ENCODE assay signal across 12 mouse cellular contexts in the genomic region with DNA sequence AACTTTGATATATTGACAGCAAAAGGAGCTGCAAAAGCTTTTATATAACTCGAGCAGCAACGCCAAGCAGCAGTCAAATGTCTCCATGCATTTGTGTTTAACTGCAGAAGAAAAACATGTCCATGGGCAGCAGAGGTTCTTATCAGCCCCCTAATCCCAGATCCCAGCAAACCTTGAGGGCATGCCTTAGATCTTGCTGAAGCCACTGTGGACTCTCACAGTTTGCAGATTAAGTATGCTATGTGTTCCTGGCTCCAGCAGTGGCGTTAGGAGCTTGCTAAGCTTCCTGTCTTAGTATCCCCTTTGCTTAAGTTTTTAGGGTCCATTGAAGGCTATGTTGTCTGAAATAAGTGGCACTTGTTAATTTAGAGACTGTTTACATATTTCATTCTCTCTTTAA. TPM values are rescaled to one million over a fixed set of nuclear protein-coding genes. Genes with fewer than 3 reads are reported as not detected.
A peak's percentile ranks its signal among the peaks of the same experiment; 100 is the strongest.
DNase-seq lines count a peak whose midpoint lies in the region; ATAC-seq and TF ChIP-seq lines count a peak whose summit lies in the region.
"Had no signal": no experiment of that assay in that cellular context is flagged by ENCODE, and none has a peak within 500 bp of the region (broad histone marks: within the 10 kb centered on the region; RNA-seq: fewer than 3 reads in every experiment).

No protein-coding gene starts in this region.

- no peak overlapping the region for H3K27ac ChIP-seq in lung, embryonic 14.5 days (ENCODE audit: low read depth)
- H3K27ac ChIP-seq in embryonic facial prominence, embryonic 14.5 days (replicated peaks; ENCODE audit: low read depth, low read length), result no peak overlapping the region
- no peak overlapping the region for H3K27ac ChIP-seq in intestine, embryonic 16.5 days (ENCODE audit: low read length)

- peak; percentile 47 for DNase-seq in lung, embryonic 14.5 days
- no peak for DNase-seq in lung, postnatal 14 days
- no peak for DNase-seq in embryonic facial prominence, embryonic 14.5 days (ENCODE audit: low spot score)
- DNase-seq in spleen, postnatal 14 days (ENCODE audit: low spot score in 2 of 2), result no peak
- no peak for DNase-seq in right cerebral cortex, adult 2 months (ENCODE audit: low spot score in 2 of 2)
- no peak for DNase-seq in spleen, adult 12 weeks (ENCODE audit: low spot score)
- DNase-seq: gastrocnemius, postnatal 36 days; kidney, postnatal 36 days; left cerebral cortex, postnatal 4 days; lung, postnatal 36 days had no signal

- H3K4me1 ChIP-seq in lung, embryonic 14.5 days (ENCODE audit: insufficient read depth), result peaks cover 8% of the 10 kb centered on the region
- peaks cover 28% of the 10 kb centered on the region for H3K4me1 ChIP-seq in embryonic facial prominence, embryonic 14.5 days (ENCODE audit: control insufficient read depth, insufficient read depth, low read length)
- H3K4me1 ChIP-seq in intestine, embryonic 16.5 days (ENCODE audit: control insufficient read depth, insufficient read depth, low read length), result peaks cover 3% of the 10 kb centered on the region; the same call in 1 of the 2 replicates

- no peak overlapping the region for H3ac ChIP-seq in myocyte (ENCODE audit: control insufficient read depth, insufficient read length)

- no peaks in the 10 kb centered on the region for H3K9me3 ChIP-seq in lung, embryonic 14.5 days (ENCODE audit: low read depth, low read length)
- H3K9me3 ChIP-seq in embryonic facial prominence, embryonic 14.5 days (ENCODE audit: control insufficient read depth, low read length), result no peaks in the 10 kb centered on the region
- no peaks in the 10 kb centered on the region for H3K9me3 ChIP-seq in intestine, embryonic 16.5 days (ENCODE audit: control insufficient read depth, low read length)

- H3K27me3 ChIP-seq in lung, embryonic 14.5 days (ENCODE audit: insufficient read depth, low read length), result no peaks in the 10 kb centered on the region
- H3K27me3 ChIP-seq in embryonic facial prominence, embryonic 14.5 days (replicated peaks; ENCODE audit: control insufficient read depth, insufficient read depth, low read length), result no peaks in the 10 kb centered on the region
- H3K27me3 ChIP-seq in intestine, embryonic 16.5 days (replicated peaks; ENCODE audit: control insufficient read depth, insufficient read depth, low read length), result peaks cover 22% of the 10 kb centered on the region
- H3K27me3 ChIP-seq in myocyte (ENCODE audit: control insufficient read depth, insufficient read depth, insufficient read length), result no peaks in the 10 kb centered on the region

- H3K79me2 ChIP-seq in myocyte (ENCODE audit: control insufficient read depth, insufficient read depth), result peaks cover 79% of the 10 kb centered on the region

- H3K4me3 ChIP-seq in lung, embryonic 14.5 days (ENCODE audit: low read depth, low read length), result no peak overlapping the region
- peak overlapping the region; percentile 96; the same call in 1 of the 2 replicates for H3K4me3 ChIP-seq in embryonic facial prominence, embryonic 14.5 days (ENCODE audit: low read depth, low read length)
- H3K4me3 ChIP-seq in intestine, embryonic 16.5 days (ENCODE audit: low read length), result no peak overlapping the region
- no peak overlapping the region for H3K4me3 ChIP-seq in myocyte

- H3K9ac ChIP-seq in lung, embryonic 14.5 days, result 0 out of 2 replicates have a peak overlapping the region, but pooled peaks have one; percentile 17
- 0 out of 2 replicates have a peak overlapping the region, but pooled peaks have one; percentile 35 for H3K9ac ChIP-seq in embryonic facial prominence, embryonic 14.5 days (ENCODE audit: low read depth, low read length)
- no peak overlapping the region for H3K9ac ChIP-seq in intestine, embryonic 16.5 days (ENCODE audit: low read depth, low read length)

- no peak for TF ChIP-seq CTCF in lung, embryonic 14.5 days (IDR thresholded peaks at IDR 0.05; ENCODE audit: low read depth)

- no peak for ATAC-seq in lung, embryonic 14.5 days (ENCODE audit: insufficient read depth)
- no peak for ATAC-seq in embryonic facial prominence, embryonic 14.5 days (ENCODE audit: low read depth)
- no peak for ATAC-seq in intestine, embryonic 16.5 days

- WGBS in lung, embryonic 14.5 days, result 30% methylated on average over 3 of the region's 3 CpGs
- WGBS in embryonic facial prominence, embryonic 14.5 days, result 32% methylated on average over 3 of the region's 3 CpGs
- WGBS in intestine, embryonic 16.5 days, result 43% methylated on average over 3 of the region's 3 CpGs

- H3K36me3 ChIP-seq in lung, embryonic 14.5 days (ENCODE audit: insufficient read depth), result no peaks in the 10 kb centered on the region
- H3K36me3 ChIP-seq in embryonic facial prominence, embryonic 14.5 days (ENCODE audit: control insufficient read depth, insufficient read depth, low read length), result no peaks in the 10 kb centered on the region
- no peaks in the 10 kb centered on the region for H3K36me3 ChIP-seq in intestine, embryonic 16.5 days (ENCODE audit: control insufficient read depth, insufficient read depth, low read length)
- no peaks in the 10 kb centered on the region for H3K36me3 ChIP-seq in myocyte (ENCODE audit: control insufficient read depth, insufficient read depth)

- H3K4me2 ChIP-seq in lung, embryonic 14.5 days, result peak overlapping the region; percentile 65
- peak overlapping the region; percentile 57 for H3K4me2 ChIP-seq in embryonic facial prominence, embryonic 14.5 days (ENCODE audit: low read depth, low read length)
- H3K4me2 ChIP-seq in intestine, embryonic 16.5 days (ENCODE audit: low read depth, low read length), result peak overlapping the region; percentile 7; the same call in 1 of the 2 replicates
- H3K4me2 ChIP-seq in myocyte (ENCODE audit: low read depth), result peak overlapping the region; percentile 68

- no peak for TF ChIP-seq POLR2A in myocyte (IDR thresholded peaks at IDR 0.05; ENCODE audit: insufficient read length, low read depth)

TF ChIP-seq in myocyte, 11 proteins besides CTCF, POLR2A, EP300 and RAD21:
- TF ChIP-seq MAX (IDR thresholded peaks at IDR 0.05; ENCODE audit: low read depth), result no peak
- no peak for TF ChIP-seq TCF3 (IDR thresholded peaks at IDR 0.05; ENCODE audit: insufficient read length, low read depth)
- TF ChIP-seq E2F4 (IDR thresholded peaks at IDR 0.05; ENCODE audit: insufficient read depth), result no peak
- no peak for TF ChIP-seq TCF12 (IDR thresholded peaks at IDR 0.05; ENCODE audit: insufficient read depth, poor library complexity, severe bottlenecking)
- no peak for TF ChIP-seq POLR2AphosphoS2 (IDR thresholded peaks at IDR 0.05; ENCODE audit: insufficient read length, low read depth)
- TF ChIP-seq MYOG (IDR thresholded peaks at IDR 0.05; ENCODE audit: control insufficient read depth in 1 of 3, insufficient read depth in 1 of 3, insufficient read length in 2 of 3, low read depth in 2 of 3), result no peak
- TF ChIP-seq SRF (IDR thresholded peaks at IDR 0.05; ENCODE audit: control insufficient read depth, insufficient read length, low read depth), result no peak
- TF ChIP-seq REST (IDR thresholded peaks at IDR 0.05; ENCODE audit: insufficient read depth, insufficient read length), result no peak
- no peak for TF ChIP-seq CEBPB (IDR thresholded peaks at IDR 0.05; ENCODE audit: insufficient read depth, poor library complexity, severe bottlenecking)
- no peak for TF ChIP-seq MYOD1 (IDR thresholded peaks at IDR 0.05; ENCODE audit: control insufficient read depth in 1 of 3, insufficient read length in 2 of 3, low read depth in 2 of 3)
- no peak for TF ChIP-seq USF1 (IDR thresholded peaks at IDR 0.05; ENCODE audit: low read depth)

RNA-seq across cellular contexts. Expression of a gene that starts 4.4 kb away (rescaled TPM):
- 27.5 and 30.6 TPM in 2 replicates for polyA plus RNA-seq in lung, embryonic 14.5 days (2014; fragmentation: Nextera tagmentation; extraction: Ambion mirVana)
- 20.5 and 22.2 TPM in 2 replicates for polyA plus RNA-seq in embryonic facial prominence, embryonic 14.5 days (2014; fragmentation: Nextera tagmentation; extraction: Ambion mirVana)
- polyA plus RNA-seq in intestine, embryonic 16.5 days (2015; fragmentation: Nextera tagmentation; extraction: Ambion mirVana), result 7.7 and 8.9 TPM in 2 replicates
- 3.9 TPM for polyA plus RNA-seq in myocyte (2012; fragmentation: generic; extraction: Trizol)

Comparison
In these comparisons a context has a peak if more than half of its experiments do, and no peak if none do; other contexts are left out.
1. H3K4me2 ChIP-seq: peak in every context shown above with its lines; median percentile 68 in myocyte; 65 in lung, embryonic 14.5 days; 57 in embryonic facial prominence, embryonic 14.5 days; 7 in intestine, embryonic 16.5 days.